Mouse (Mus musculus): ENCODE measurements around the gene Tubb2a.

The Tubb2a gene

DNA sequence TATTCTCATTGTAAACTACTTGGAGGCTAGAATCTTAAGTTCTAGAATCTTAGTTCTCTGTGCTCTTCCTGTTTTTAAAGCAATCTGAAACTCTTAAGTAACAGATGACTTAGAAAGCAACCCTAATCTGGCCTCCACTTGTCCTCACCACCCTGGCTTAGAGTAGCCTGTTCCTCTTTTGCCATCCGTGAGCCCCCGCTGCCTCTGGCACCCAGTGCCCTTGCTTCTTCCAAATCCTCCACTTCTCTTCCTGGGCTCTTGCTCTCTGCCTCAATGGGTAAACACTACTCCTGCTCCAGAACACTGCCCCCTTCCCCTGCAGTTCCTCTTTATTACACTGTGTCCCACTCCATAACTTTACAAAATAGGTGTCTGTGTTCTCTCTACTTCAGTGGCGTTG, 26.1 kb downstream of the Tubb2a start:
- DNase-seq (ENCODE audit: low read depth) = no peak

DNA sequence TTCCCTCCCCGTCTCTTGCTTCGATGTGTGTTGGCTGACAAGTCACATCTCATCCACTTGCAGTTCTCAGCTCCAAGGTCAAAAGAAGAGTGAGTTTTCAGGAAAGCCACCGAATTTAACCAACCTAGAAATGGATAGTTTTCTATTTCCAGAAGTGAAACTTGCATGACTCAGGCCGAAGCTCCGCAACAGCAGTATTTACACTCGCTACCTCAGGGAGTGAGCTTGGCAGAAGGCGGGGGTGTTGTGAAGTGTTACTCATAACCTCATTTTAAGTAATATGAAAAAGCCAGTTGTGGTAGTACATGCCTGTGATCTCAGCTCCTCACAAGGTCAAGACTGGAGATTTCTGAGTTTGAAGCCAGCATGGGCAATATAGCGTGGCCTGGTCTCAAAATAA, 27.3 kb downstream of the Tubb2a start:
- peak; percentile 76 for DNase-seq (ENCODE audit: low read depth)

DNA sequence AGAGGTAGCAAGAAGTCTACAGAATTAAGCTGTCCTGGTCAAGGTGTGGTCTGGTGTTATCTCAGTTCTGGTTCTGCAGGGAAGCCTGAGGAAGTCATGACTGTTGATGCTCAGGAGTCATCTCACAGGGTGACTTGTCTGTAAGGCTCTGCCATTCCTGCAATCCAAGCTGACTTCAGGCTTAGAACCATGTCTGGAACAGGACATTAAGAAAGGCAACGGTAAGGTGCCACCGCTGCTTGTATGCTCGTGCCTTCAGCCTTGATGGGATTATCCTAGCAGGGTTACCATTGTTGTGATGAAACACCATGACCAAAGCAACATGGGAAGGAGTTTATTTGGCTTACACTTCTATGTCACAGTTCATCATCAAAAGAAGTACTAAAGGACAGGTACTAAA, 30.3 kb downstream of the Tubb2a start:
- DNase-seq (ENCODE audit: low read depth) = no peak

DNA sequence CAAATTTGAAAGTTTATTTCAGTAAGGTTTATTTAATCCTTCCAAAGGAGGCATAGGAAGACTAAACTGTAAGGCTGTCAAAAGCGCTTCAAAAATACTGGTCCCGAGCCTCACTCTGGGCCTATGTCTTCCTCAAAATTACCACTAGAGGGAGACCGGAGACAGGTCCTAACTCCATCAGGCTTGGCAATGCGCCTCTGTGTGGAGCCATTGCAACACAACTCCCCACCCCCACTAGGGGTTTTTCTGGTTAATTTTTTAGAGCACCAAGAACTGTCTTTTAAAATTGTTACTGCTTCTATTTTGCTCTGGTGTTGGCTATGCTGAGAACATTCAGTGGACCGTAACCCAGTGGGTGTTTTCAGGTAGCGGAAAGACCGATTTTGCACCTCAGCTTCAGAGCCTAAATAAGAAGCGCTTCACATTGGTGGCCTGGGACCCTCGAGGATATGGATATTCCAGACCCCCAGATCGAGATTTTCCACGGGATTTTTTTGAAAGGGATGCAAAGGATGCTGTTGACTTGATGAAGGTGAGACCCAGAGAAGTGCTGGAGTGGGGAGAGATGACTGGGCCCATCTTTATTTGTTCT, 31.3 kb downstream of the Tubb2a start:
- peak; percentile 93 for DNase-seq (ENCODE audit: low read depth)

DNA sequence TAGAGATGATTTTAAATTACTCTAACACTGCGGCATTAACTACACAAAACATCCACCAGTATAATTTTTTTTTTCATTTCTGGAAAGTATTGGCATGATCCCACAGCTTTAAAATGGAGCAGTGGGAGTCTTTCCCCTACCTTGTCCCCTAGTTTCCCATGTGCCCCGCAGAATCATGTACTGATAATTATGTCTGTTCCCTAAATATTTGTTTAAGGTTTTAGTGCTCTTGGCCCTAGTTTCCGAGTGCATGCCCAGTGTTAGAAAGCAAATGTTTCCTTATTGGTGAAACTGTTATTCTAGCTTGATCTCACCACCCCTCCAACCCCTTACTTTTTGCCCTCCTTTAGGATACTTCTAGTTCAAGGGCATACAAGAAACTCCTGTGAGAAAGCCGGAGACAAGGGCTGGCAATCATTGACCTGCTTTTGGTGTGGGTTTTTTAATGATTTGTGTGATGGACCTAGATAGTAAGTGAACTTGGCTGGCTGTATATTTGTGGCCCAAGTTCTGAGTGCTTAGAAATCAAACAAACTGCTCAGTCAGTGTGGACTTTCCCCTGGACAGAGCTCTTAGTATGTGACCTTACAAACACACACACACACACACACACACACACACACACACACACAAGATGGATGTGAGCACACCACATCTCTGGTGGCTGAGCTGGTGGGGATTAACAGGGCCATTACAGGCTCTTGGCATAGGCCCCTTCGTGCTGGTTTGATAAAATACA, 32.1 kb downstream of the Tubb2a start:
- DNase-seq (ENCODE audit: low read depth) = no peak

- DNase-seq (ENCODE audit: low read depth) = no peak
Measured at GRCm38 (mm10) chr13:34043716-34044393, 34.0 kb downstream of the Tubb2a start.

- no peak for DNase-seq (ENCODE audit: low read depth)
Measured at GRCm38 (mm10) chr13:34040091-34040490, 37.7 kb downstream of the Tubb2a start.

DNA sequence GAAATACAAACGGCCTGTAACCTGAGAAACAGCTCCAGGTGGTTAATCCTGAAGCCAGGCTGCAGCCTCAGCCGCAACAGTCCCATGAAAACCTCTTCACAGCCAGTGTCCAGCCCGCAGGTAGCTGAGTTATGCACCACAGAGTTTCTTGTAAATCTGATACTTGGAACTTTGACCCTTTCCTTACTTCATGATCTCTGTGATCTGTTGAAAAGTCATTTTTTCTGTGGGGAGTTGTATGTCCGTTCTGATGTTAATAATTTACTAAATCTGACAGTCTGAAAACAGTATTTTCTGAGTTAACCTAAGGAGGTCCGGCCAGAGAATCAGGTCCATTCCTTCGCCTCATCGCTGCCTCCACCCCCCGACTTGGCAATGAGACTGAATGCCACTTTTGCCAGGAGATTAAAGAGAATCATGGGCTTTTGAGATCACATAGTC, 38.9 kb downstream of the Tubb2a start:
- no peak for DNase-seq (ENCODE audit: low read depth)

DNA sequence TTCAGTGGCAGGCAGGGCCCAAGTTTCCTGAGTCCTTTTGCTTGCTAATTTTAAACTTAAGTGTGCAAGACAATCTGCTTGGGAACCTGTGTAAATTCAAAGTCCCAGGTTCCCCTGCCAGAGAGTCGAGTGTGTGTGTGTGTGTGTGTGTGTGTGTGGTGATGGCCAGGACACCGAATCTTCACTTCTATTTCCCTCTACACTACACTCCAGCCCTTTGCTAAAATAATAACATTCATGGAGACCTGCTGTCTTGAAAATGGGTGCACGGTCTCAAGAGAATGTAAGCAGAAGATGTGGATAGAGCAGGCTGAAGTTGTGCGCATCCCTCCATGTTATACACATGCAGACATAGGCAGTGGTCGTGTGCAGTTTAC, 39.8 kb downstream of the Tubb2a start:
- DNase-seq (ENCODE audit: low read depth) = peak; percentile 10

- DNase-seq (ENCODE audit: low read depth) = peak; percentile 93
Measured at GRCm38 (mm10) chr13:34037172-34038055, 40.4 kb downstream of the Tubb2a start, which contains the start of gene Bphl. Bphl (plus strand) TSS chr13:34037597.

- DNase-seq (ENCODE audit: low read depth) = no peak
Measured at GRCm38 (mm10) chr13:34036726-34037125, 41.1 kb downstream of the Tubb2a start.

GRCm38 (mm10) chr13:34035424-34035823, 42.4 kb downstream of the Tubb2a start:
- DNase-seq (ENCODE audit: low read depth) = no peak

DNA sequence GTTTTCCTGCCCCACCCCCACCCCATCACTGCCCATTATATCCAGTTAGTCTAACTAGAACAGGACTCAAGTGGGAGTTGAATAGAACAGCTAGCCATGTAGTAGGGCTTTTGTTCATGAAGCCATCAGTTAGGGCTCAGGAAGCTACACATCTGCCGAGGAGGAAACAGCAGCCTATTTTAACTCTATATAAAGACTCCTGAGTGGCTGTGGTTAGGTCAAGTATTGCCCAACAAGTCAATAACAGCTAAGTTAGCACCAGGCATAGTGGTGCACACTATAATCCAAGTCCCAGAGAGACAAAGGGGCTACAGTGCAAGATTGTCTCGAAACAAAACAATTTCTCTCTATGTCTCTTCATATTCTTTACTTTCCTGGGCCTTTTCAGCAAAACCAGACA, 45.8 kb downstream of the Tubb2a start:
- no peak for DNase-seq (ENCODE audit: low read depth)

Data from NIH3T3 (cell line).